Mouse (Mus musculus): ENCODE data around the gene Psmb5. TPM values are rescaled to one million over a fixed set of nuclear protein-coding genes. Genes with fewer than 3 reads are reported as not detected.

The Psmb5 gene
- total RNA-seq (2021), result 360 and 367 TPM in 2 replicates
- long read RNA-seq, transcript Psmb5-201 (3 exons, 899 nt), result major isoform, 250 of 259 reads
- long read RNA-seq, partial matches to known transcripts, result 5 of 259 reads
- long read RNA-seq, other reads (novel, unspliced or antisense), result 3 of 259 reads

- DNase-seq, result peak; percentile 84
Measured at GRCm38 (mm10) chr14:54617897-54618365, at the start of gene Psmb5. Psmb5 (minus strand) TSS chr14:54618022.

DNA sequence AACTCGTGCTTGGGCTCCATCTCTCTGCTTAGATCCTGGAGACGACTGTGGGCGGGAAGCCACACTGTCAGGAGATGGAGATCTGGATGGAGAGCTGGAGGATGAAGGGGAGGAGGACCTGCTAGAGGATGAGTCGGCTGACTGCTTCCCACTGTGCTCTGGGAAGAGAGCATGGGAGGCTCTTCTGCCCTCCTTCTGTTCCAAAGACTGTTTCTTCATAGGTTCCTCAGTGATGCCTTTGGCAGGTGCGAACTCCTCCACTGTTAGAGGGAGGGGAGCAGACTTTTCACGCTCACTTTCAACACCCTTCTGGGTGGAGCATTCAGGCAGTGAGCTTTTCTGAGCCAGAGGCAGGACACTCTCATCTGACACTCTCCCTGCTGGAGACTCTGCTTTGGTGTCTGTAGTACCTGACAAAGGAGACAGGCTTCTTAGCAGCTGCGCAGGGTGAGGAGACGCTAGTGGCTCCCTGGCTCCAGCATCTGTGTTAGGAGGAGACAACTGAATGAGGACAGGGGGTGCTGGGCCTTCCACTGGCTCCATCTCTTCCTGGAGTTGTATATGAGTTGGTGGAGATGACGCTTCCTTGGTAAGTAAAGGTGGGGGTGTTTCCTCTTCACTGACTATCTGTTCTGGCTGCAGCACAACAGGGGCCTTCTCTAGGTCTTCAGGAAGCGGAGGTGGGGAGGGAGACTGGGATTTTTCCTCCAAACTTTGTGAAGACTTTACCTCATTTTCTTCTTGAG, 46.8 kb upstream of the Psmb5 start:
- no peak for DNase-seq

DNA sequence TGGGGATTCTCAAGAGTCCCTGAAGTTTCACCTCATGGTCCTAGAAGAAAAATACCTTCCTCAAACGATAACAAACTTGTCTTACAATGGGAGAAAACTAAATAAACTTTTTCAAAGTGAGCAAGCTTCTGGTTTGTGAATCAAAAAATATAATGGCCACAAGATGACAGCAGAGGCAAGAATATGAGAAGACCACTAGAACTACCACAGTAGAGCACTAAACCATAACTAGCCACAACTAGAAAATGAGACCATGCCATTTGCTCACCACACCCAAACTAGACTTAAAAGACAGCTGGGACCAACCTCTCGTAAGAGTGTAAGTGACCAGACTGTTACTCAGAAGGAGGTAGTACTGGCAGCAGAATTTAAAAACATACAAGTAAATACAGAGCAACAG, 42.2 kb upstream of the Psmb5 start:
- DNase-seq, result no peak

GRCm38 (mm10) chr14:54653496-54653895, 35.7 kb upstream of the Psmb5 start:
- peak; percentile 86 for DNase-seq

- DNase-seq, result no peak
Measured at GRCm38 (mm10) chr14:54652787-54653186, 35.0 kb upstream of the Psmb5 start.

DNA sequence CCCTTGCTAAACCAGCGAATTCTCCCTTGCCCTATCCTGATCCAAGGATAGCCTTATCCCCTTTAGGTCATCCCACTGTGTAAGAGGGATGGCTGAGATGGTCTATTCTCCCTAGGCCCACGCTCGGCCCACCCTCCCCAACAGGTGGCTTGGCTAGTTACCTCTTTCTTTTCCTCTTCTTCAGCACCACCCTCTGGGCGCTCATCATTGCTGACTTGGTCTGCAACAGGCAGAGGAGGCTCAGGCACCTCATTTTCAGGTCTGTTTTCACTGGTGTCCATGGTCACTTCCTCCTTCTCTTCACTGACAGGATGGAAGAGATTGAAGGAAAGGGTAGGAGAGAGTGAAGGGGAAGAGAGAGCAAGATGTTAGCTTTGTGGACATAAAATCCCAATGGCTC, 33.7 kb upstream of the Psmb5 start:
- no peak for DNase-seq

DNA sequence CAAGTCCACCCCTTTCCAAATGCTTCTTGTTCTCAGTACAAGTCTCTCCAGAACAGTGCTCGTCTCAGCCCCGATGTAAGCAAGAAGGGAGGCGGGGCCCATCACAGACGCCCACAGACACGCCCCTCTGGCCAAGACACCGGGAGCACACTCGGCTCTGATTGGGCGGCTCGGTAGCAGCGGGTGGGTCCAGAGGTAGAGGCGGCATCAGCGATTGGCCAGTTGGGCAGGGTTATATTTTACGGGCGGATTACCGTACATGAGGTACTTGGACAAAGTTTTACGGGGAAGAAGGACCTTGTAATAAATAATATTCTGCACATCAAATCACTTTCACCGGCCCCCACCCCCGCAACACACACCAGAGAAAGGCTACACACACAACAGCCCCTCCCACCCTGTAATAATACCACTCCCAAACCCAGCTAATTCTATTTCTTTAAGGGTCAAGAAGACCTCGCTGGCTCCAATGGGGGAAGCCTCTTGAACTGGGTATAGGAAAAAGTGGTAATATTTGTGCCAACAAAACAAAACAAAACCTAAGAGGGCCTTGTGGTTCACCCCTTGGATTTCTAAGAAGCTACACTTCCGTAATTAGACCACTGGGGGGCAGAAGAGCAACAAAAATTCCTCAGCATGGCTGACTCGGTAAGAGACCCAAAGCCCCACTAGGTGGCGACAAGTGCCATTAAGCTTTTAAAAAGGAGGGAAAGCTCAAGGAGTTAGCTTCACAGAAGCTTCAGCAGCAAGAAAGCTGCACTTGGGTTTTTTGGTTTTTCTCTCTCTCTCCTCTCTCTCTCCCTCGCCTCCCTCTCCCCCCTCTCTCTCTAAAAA, 33.0 kb upstream of the Psmb5 start:
- DNase-seq, result peak; percentile 79

DNA sequence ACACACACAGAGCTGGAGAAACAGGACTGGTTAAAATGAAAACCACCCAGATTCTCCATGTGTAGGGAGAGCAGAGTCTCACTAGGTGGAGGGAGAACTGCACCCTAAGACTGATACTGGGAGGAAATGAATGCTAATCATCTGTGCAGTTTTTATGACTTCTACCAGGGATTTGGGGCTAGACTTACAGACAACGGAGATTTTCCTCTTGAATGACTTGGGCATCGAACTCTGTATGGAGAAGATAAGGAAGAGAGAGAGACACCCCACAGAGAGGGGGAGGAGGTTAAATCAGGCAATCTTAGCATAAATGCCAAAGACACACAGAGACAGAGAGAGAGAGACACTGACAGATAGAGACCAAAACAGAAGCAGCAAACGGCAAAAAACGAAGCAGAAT, 30.1 kb upstream of the Psmb5 start:
- DNase-seq, result no peak

DNA sequence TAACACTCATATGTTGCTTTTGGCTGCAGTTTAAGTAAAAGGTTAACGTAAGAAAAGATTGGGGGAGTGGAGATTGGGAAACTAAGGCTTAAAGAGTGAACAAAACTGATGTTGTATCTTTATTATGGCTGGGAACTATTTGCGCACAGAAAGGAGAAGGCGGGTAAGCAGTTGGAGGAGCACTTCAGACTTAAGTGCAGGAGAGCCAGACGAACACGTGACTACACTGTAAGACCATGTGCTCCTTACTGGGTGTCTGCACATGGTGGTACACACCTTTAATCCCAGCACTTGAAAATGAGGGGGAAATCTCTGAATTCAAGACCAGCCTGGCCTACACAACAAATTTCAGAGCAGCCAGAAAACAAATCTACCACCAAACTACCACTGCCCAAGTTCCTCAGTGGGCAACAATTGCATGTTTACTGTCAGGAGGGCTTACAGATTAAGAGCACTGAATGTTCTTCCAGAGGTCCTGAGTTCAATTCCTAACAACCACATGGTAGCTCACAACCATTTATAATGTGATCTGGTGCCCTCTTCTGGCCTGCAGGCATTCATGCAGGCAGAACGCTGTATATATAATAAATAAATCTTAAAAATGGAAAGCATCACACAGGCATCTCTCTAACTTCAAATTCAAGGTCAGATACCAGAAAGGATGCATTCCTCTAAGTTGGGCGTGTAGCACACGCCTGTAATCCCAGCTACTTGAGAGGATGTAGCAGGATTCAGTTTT, 29.2 kb upstream of the Psmb5 start:
- no peak for DNase-seq

GRCm38 (mm10) chr14:54646455-54646854, 28.6 kb upstream of the Psmb5 start:
- no peak for DNase-seq

DNA sequence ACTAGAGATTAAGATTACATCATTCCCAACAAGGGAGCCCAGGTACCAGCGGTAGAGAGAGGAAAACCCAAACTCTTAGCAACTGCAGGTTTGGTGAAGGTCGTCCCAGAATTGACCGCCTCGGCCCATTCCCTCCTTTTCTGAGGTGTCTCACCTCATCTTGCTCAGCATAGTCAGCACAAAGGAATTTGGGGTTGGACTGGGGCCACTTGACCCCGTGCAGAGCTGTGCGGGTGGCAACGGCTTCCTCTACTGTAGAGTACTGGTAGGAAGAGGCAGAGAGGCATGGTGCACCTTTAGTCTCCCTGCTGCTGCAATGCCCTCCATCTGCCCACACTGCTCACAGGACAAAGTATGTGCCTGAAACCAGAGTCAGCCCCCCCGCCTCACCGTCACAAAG, 26.5 kb upstream of the Psmb5 start:
- peak; percentile 40 for DNase-seq

GRCm38 (mm10) chr14:54643011-54643410, 25.2 kb upstream of the Psmb5 start:
- no peak for DNase-seq

GRCm38 (mm10) chr14:54642224-54642944, 24.6 kb upstream of the Psmb5 start:
- DNase-seq, result no peak

GRCm38 (mm10) chr14:54641305-54641969, 23.6 kb upstream of the Psmb5 start, which contains the start of gene Cdh24:
Cdh24 (minus strand) TSS chr14:54641364.
- DNase-seq, result peak; percentile 92

- DNase-seq, result no peak
Measured at GRCm38 (mm10) chr14:54640946-54641304, 23.1 kb upstream of the Psmb5 start, which contains the start of gene Gm17606. Gm17606 (plus strand) TSS chr14:54640952.

DNA sequence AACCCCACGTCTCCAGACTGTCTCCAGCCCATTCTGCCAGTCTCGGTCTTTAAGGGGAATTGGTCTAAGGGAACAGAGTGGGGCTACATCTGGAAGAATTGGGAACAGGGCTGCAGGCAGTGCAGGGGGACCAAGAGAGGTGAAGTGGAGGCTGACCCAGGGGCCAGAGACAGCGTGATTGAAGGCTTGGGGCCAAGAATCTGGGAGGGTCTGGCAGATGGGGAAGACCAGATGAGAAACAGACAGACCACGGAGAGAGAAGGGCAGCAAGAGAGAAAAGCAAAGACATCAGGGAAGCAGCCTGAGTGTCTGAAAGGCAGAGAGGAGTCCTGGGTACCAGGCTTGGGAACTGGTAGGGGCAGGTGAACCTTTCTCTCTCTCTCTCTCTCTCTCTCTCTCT, 22.3 kb upstream of the Psmb5 start:
- no peak for DNase-seq

GRCm38 (mm10) chr14:54638210-54638609, 20.4 kb upstream of the Psmb5 start:
- DNase-seq, result no peak

- peak; percentile 52 for DNase-seq
Measured at GRCm38 (mm10) chr14:54636954-54637353, 19.1 kb upstream of the Psmb5 start.

DNA sequence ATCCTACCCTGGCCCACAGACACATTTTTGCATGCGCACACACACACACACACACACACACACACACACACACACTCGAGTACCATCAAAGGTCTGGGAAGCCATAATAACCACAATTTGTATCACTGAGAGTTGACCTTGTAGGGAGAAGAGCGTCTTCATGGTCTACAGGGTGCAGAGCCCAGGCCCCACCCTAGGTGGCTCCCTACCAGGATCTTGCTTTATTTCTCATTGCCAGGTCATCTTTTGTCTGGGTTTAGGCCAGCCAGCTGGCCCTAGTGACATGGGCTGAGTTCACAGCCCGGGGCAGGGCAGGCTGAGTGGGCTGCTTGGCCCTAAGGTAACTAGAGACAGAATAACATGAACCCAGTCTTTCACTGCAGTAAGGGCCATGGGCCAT, 16.4 kb upstream of the Psmb5 start:
- no peak for DNase-seq

GRCm38 (mm10) chr14:54632252-54632651, 14.4 kb upstream of the Psmb5 start:
- DNase-seq, result no peak

DNA sequence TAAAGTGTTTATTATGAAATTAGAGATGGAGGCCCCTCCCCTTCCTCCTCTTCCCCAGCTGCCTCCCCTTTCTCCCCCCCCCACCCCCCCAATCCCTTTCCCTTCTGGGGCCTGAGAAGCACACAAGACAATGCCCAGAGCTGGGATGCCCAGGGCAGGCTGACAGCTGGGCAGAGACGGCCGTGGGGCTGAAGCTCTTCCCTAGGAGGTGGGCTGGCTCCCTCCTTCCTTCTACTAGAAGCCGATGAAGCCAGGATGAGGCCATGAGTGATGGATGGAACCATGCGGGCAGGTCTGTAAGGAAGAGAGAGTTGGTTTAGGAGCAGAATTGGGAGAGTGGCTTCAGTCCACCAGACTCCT, 13.4 kb upstream of the Psmb5 start:
- no peak for DNase-seq

All from adrenal gland, postnatal 25 days (tissue).